Mouse (Mus musculus) large intestine, adult 2 months (tissue): ENCODE measurements around the gene Prkcd. TPM values are rescaled to one million over a fixed set of nuclear protein-coding genes. Genes with fewer than 3 reads are reported as not detected.

ENCODE experiments used
- DNase-seq: peaks from one replicate; pipeline ENCODE4 v3.0.0-alpha.2; 2012; ENCODE audit warnings: low read depth, low spot score
- WGBS: fragments of 180-500 bp; shearing (Covaris S2); methylation state at CpG from one replicate; pipeline ENCODE4 v1.1.7; 2018; 5-methylcytosine and 5-hydroxymethylcytosine counted together
- polyA plus RNA-seq: library from polyadenylated mRNA; depleted of rRNA; stranded (reverse); fragments of >200 nt; gene quantifications from 2 replicates; pipeline ENCODE4 v1.2.3, GENCODE M21; 2012

The Prkcd gene
- polyA plus RNA-seq, 1 experiment, result 130 TPM

DNA sequence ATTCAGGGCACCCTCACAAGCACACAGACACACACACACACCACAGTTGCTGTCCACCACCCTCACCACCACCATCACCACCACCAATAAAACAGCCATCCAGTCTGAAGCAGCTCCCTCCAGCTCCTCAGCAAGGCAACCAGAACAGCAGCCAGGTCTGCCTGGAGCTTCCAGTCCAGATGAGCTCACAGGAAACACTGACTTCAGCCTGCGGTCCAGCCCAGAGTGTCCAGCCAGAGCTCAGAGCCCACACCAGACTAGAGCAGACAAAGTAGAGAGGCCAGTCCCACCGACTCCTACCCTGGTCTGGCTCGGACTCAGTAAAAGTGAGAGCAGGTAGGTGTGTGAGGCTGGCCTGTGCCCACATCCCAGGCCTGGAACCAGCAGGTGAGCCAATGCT lies 15.1 kb downstream of the Prkcd start:
- no peak for DNase-seq
- 76% methylated on average over 3 of the region's 3 CpGs for WGBS

DNA sequence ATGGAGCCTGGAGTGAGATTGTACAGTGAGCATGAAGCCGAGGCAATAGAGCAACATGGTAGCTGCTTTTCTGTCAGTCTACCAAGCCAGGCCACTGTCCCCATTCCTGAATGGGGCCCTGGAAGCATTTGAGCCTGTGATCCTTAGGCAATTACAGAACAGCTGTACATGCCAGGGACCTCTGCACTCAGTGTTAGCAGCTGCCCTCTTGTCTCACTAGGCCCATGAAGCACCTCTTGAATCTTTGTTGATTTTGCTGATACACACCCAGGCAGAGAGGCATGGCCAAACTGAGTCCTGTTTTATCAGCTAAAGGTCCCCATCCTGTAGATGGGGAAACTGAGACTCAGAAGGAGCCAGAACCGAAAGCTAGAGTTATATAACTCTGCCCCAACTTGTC lies 15.7 kb downstream of the Prkcd start:
- no peak for DNase-seq
- 62% methylated on average over 2 of the region's 2 CpGs for WGBS

DNA sequence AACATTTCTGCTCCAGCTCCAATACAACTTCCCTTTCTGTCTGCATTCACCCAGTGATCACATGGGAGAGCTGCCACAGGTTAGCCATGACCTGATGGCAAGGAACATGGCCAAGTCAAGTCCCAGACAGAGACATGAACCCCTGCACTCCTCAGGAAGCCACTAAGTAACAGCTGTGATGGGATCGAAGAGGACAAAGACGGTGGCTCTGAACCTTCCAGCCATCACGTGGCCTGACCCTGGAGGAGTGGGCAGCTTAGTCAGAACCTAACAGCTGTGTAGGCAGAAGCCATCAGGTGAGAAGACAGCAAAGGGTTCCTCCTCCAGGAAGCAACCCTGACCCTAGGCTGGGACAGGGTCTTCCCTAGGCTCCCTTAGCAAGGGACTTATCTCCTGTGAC lies 16.5 kb downstream of the Prkcd start:
- 80% methylated on average over 3 of the region's 3 CpGs for WGBS

DNA sequence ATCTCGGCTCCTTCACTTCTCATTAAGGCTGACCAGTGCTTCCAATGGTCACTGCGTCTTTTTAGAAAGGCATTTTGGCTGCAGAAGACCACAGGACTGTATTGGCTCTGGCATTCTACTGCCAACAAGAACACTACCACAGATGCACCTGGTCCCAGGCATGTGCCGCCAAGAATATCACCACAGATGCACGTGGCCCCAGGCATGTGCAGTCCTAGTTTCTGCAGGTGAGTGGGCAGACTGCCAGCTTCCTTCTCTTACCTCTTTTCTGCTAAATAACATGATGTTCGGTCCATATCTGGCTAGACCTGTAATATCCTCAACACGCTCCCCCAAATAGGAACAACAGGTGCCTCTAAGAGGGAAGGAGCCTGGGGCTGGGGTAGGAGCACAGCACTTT lies 17.8 kb downstream of the Prkcd start:
- no peak for DNase-seq
- WGBS, result 55% methylated on average over 6 of the region's 6 CpGs

More for the DNA sequence above, 16.5 kb downstream of the Prkcd start:
- DNase-seq, result no peak

DNA sequence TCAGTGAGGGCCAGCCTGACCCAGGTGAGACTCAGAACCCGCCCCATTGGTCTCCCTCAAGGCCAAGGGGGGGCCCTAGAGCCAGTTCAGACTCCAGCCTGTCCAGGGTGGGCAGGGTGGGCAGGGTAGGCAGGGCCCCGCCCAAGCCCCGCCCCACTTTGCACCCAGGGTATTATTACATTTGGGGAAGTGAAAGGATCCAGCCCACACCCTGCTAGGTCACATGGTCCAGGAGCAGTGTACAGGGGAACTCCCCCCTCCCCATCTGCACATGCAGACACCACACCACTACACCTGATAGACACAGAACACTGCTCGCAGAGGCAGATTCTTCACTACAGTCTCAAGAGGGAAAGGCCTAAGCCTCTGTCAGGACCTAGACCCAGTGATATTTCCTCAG lies 18.3 kb downstream of the Prkcd start:
- WGBS, result 56% methylated on average over 4 of the region's 4 CpGs
- DNase-seq, result no peak

DNA sequence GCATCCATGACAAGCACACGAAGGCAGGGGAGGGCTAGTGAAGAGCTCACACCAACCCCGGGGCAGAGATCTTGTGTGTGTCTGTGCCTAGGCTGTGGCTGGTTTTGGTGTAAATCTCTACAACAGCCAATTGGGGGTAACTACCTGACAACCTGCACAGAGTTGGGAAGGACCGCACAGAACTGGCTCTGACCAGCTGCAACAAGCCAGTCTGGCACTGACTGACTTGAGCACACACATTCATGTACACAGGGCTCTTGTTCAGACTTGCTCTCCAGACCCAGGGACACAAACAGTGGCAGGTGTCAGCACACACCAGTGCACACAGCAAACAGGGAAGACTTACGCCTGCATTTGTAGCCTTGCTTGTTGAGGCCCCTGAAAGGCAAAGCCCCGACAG lies 19.2 kb downstream of the Prkcd start:
- no peak for DNase-seq
- WGBS, result 83% methylated on average over 5 of the region's 5 CpGs

DNA sequence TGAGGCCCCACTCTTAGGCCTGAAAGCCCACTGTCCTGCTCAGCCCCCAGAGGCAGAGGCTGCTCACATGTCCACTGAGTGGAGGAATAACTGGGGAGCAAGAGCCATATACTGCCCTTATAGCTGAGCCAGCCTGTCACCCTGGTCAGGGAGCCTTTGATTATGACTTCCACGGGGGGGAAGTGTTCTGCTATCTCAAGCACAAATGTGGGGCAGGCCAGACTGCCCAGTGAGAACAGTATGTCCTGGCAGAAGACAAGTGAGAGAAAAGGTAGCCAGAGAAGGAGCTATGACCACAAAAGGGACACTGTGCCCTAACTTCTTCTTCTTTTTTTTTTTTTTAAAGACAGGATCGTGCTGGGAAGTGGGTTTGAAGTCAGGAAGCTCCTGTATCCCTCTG lies 28.9 kb downstream of the Prkcd start:
- WGBS, result 38% methylated on average over 2 of the region's 2 CpGs
- DNase-seq, result no peak

DNA sequence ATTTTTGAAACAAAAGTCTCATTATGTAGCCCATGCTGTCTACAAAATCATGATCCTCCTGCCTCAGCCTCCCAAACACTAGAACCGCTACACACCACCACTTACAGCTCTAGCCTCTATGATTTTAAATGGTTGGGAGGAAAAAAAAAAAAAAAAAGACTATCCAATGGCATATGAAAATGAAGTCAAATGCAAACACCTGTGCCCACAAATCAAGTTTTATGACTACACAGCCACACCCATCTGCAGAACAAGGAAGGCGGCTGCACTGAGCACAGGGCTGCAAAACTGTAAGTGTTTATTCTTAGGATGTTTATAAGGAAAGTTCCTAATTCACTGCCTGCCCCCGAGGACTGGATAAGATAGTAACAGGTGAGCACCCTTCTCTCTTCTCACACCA lies 29.6 kb downstream of the Prkcd start:
- no peak for DNase-seq
- WGBS, result 22% methylated on average over 3 of the region's 3 CpGs

DNA sequence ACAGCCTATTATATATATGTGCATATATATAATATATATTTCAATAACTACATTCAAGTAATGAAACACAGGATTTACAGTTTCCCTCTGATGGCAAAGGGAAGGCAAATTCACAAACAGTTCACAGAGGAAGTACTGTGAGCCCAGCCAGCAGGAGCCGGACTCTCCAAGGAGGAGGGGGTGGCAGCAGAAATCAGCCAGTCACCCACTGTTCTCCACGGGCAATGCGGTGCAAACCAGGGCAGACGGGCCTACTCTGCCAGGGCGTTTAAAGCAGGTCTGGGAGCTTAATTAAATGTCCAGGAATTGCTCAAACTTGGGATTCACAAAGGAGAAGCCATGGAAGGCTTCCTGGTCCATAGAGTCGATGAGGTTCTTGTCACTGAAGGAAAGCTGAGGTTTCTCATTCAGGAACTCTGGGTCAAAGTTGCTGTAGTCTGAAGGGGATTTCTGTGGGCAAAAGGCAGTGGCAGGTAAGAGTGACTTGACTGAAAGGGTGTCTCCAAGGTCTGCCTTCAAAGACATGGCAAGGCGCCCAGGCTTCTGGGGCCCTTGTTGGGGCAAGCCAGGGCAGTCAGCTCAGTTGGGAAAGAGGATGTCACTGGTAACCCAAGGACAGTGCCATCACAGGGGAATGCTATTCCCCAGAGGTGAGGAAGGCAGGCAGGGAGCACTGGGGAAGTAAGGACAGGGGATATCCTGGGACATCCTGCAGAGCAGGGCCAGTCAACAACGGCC lies 30.3 kb downstream of the Prkcd start:
- no peak for DNase-seq
- WGBS, result 65% methylated on average over 8 of the region's 8 CpGs

DNA sequence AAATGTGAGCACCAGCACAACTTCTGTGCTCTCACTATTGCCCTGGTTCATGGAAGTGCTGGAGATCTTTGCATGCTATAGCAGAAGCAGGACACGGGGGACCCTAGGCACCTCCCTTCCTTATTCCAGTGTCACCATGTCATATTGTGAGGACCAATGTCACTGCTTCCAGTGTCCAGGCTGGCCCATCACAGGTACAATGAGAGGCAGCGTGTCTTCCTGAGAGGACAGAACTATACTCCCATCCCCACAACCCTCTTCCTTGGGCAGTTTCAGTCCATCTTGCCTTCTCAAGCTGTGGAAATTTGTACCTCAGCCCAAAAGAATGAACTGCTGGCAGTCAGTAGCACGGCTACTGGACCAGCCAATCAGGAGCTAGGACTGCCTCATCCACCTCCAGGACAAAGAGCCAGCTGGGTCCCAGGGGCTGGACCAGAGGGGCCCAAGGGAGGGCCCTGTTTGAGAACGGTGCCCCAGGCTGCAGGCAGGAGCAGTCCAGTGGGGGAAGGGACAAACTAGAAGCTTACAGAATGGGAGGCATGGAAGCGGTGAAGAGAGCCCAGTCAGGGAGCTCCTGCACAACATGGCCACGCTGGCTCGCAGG lies 31.8 kb downstream of the Prkcd start:
- no peak for DNase-seq
- WGBS, result 65% methylated on average over 7 of the region's 7 CpGs

DNA sequence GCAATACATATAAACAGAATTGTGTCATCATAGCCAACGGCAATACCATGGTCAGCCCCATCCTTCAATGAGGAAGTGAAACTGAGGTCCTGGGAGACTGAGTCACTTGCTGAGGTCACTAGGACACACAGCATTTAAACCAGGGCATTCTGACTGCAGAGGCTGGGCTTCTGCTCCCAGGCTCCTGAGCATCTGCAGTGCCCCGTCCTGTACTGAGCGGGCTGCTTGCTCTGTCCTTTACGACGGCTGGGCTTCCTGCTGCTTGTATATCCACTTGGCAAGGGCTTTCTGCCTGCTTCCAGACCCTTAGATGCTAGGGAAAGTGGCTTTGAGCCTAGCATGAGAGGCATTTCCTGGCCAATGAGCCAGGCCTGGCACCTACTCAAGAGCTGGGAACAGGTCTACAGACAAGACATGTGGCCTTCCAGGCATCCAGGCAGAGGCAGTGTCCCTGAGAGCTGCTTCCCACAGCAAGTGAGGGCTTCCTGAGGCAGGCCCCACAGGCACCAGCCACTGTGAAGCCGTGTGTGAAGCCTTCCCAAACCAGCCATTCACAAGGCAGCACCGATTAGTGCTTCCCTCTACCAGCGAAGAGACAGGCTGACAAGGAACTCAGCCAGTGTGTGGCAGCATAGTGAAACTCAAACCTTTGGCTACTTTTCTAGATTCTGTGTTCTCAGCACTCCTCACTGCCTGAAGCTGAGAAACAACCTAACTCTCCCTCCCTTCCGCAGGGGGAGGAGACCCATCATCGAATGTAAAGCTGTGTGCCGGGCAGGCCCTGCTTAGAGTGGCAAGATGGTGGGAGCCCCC lies 32.5 kb downstream of the Prkcd start:
- no peak for DNase-seq
- 33% methylated on average over 11 of the region's 11 CpGs for WGBS

DNA sequence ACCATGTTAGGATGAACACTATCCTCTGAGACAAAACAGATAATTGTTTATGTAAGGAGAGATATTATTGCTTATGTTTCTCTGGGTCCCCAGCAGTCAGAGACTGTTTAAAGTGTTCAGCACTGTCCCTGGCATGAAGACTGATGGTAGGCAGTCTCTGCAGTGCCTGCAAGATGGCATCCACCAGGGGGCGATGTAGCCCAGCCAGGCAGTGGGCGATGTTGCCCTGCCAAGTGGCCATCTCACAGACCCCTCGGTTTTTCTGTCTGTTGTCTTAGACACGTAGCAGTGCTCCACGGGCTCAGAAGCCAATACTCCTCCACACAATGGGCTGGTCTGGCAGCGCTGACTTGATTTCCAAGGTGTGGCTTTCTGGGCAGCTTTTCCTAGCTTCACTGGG lies 34.6 kb downstream of the Prkcd start:
- no peak for DNase-seq
- WGBS, result 4% methylated on average over 6 of the region's 6 CpGs

DNA sequence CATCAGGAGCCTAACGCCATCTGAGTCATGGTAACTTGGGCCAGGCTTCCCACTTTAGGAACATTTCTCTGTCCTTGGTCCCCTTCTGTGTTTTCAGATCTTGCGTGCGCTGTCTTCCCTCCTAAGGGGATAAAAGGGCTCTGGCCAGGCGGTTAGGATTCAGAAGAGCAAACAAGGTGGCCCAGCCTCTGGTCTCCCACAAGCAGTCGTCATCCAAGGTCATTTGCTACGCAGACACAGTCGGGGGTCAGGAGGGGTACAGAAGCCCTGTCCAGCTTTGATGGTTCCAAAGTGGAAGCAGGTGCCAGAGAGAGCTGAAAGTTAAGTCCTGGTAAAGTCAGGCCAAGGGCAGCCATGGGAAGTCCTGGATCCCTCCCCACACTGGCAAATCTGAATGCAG lies 35.1 kb downstream of the Prkcd start:
- DNase-seq, result no peak
- 68% methylated on average over 7 of the region's 7 CpGs for WGBS

DNA sequence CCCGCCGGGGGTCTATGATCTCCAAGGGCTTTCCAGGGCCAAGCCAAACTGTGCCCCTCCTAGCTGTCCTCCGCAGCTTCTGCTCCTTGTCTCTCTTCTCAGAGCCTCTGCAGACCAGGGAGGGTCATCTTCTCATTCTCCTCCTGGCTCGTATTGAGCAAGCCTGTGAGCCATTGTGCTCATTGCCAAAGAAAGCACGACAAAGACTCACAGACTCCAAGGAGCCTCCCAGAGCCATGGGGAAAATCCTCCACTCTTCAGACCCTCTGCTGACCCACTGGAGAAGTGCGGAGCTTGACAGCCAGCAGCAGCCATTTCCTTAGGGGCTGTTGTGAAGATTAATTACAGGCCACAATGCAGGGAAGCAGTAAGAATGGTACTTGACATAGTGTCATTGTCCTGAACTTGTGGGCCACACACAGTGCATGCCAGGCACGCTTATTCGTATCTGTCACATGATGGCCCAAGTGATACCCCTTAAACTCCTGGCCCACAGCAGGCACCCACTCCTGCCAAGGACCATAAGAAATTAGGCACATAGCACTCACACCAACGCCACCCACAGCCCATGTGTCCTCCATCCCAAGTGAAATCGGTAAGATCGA lies 35.9 kb downstream of the Prkcd start:
- no peak for DNase-seq
- WGBS, result 83% methylated on average over 11 of the region's 11 CpGs

DNA sequence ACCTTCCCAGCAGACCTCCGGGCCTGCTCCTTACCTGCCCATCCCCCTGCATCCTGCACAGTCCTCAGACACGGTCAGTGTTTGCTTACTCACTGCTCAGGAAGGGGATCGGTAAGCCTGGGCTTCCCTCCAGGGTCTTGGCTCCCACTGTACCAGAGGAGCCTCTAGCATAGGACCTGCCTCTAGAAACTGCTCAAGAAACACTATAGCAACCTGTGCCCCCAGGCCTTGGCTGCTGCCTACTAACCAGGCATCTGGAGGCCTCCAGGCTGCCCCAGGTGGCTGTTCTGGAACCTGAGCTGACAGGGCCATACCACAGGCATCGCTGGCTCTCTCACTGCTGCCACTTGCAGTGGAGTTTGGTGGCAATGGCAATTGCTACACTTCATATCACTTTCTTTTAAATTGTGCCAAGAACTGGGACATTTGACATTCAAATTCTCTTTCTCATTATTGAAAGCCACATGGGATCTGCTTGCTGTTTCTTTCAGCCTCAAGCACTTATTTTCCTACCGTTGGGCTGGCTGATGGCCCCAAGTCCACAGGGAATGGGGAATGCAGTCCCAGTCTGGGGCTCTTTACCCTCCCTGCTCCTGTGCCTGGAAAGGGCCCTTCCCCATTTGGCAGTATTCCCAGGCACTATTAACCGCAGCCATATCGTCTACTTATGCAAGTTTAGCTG lies 39.1 kb downstream of the Prkcd start:
- no peak for DNase-seq
- 25% methylated on average over 7 of the region's 7 CpGs for WGBS

DNA sequence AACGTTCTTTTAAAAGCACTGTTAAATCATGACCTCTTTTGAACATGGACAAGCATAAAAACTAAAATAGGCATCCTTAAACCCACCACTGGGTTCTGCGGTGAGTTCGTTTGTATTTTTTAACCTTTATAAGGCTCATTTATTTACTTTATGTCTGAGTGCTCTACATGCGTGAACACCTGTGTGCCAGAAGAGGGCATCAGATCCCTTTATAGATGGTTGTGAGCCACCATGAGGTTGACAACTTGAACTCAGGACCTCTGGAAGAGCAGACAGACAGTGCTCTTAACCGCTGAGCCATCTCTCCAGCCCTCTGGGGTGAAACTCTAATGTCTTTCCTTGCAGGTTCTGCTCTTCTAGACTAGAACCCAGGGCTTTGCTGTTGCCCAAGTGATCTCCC lies 40.7 kb downstream of the Prkcd start:
- WGBS, result 57% methylated on average over 5 of the region's 5 CpGs

DNA sequence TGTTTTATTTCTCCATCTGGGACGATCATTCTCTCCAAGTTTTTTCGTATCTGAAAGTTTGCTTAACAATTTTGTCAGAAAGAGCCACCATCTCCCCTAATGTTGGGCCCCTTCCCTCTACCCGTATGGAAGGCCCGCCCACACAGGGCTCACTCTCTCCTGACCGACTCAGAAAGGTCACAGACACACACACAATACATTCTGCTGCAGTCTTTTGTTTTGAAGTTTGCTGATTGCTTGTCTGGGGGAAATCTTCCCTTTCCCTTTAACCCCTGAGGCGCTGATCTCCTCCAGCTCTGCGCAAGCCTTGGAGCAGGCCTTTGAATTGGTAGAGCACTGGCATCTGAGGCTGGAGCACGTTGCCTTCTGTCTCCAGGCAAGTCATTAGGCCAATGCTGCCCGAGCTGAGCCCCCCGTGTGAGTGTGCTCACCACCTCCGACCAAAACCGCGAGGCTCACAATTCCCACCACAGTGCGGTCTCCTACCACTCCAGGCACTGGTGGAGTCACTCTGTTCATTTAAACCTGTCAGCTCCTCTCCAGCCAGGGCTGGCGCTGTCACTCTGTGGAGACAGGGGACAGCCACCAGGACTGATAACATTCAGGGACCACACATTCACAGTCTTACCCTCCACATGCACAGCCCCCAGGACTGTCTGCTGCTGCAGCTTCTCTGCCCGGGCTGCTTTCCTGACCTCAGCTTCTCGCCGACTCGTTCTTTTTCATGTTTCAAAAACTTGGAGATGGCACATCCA lies 41.3 kb downstream of the Prkcd start:
- 58% methylated on average over 19 of the region's 19 CpGs for WGBS
- no peak for DNase-seq

More for the DNA sequence above, 40.7 kb downstream of the Prkcd start:
- no peak for DNase-seq

DNA sequence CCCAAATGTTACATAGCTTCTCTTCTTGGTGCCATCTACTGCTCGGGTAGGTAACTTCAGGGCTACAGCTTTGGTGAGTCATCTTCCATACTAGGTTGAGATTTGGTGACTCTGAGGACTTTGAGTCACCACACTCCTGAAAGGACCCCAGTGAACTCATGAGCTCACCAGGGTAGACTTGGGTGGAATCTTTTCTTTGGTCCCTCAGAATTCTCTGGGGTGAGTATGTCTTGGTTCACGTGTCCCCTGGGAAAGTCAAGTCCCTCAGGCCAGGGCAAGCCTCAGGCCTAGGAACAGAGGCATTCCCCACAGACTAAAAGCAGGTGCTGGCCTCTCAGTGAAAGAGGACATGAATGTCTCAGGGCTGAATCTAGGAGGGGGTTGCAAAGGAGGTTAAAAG lies 41.9 kb downstream of the Prkcd start:
- 61% methylated on average over 2 of the region's 2 CpGs for WGBS
- DNase-seq, result no peak

DNA sequence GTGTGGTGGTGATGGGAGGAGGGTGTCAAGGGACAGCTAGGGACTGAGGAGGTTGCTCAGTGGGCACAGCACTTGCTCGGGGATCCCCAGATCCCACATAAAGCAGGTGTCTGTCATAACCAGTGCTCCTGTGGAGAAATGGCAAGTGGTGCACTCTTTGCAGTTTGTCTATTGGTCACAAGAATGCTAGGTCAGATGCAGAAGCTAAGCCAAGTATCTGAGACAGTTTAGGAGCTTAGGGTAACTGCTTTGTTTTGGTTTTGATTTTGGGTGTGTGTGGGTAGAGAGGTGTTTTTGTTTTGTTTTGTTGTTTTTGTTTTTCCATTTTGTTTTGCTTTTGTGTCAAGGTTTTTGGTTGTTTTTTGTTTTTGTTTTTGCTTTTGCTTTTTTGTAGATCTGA lies 44.8 kb downstream of the Prkcd start:
- WGBS, result 76% methylated on average over 1 of the region's 1 CpGs
- DNase-seq, result no peak
